Mouse (Mus musculus) embryo, embryonic 10.5 days (tissue): ENCODE measurements at regions not wholly inside any gene's neighbourhood (a gene's known extent, or its start where the extent isn't known, plus 50 kb on each side); places are given as distances from the start of the nearest gene placed in this dataset.

Source experiments
- DNase-seq: peaks from one replicate; pipeline ENCODE4 v3.0.0-alpha.2; 2015; ENCODE audit warnings: low spot score

DNA sequence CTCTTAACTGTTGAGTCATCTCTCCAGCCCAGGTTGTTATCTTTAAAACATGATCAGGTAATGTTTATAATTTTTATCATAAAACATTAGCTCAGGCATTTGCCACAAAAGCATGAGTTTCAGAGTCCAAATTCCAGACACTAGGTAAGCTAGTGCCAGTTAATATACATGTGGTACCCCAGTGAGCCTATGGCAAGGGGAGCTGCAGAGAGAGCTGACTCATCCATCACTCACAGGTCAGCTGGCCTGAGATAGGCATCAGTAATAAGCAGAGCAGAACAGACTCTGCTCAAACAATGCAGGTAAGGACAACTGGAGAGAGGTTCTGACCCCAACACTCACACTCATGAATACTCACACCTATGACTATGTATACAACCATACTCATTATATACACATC, 144.6 kb upstream of the Sgcd start:
- DNase-seq: no peak

GRCm38 (mm10) chr11:48098063-48098462, 109.3 kb upstream of the Sgcd start:
- no peak for DNase-seq

DNA sequence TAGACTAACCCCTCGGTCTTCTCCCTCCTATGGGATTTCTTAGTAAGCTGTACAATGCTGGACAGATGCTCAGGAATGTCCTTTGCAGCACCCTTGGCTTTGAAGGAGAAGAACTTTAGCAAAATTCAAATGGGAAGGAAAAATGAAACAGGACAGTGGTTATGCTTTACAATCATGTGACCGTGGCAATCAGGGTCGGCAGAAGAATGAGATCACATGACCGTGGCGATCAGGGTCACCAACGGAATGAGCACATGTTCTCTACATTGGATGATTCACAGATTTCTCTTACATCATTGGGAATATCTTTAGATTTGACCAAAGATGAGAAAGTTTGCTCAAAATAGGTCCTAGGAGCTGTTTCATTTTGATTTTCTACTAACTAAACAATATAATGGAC, 108.7 kb upstream of the Sgcd start:
- DNase-seq: no peak

DNA sequence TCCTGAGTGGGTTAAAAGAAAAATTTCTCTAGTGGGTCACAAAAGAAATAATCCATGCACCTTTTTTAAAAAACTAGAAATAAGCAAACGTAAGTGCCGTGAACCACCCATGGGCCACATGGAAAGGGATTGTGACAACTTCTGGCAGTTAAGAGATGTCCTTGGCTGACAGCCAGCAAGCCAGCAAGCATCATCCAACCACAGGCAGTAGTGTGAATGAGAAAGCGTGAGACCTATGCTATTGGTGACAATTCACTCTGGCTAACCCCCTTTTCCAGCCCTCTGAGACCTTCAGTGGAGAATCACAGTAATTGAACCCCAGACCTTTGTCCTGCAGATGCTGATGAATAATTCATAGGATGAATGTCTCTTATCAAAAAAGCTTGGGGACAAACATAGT, 78.3 kb upstream of the Sgcd start:
- no peak for DNase-seq

DNA sequence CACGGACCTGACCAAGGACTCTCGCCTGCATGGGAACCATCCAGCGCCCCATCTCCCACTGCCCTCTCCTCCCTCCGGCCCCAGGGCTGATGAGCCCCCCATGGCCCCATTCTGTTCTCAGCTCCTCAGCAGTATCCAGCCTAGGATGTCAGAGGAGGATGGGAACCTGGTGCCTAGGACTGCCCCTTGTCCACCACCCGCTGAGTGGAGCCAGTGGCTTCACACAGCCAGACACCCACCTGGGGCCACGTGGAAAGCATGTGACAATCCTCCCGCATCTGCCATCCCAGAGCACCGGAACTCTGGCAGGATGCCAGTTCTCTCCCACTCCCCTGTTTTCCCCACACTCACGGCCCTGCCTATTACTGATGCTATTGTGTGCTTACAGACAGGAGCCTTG, 75.0 kb upstream of the Sgcd start:
- no peak for DNase-seq

DNA sequence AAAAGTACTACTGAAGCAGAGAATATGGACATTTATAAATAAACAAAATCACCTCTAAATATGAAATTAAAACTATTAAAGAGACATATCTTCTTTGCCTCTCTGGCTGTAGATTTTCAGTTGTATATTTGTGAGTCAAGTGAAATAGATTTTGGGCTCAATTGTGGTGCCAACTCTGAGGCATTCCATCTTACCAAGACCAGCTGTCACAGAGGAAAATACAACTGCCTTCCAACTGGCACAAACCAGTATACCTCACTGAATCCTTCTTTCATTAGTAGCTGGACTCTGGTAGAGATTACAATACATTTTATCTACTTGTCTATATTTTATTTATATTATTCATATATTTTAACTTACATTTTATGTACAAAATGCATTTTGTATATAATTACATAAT, 72.7 kb upstream of the Sgcd start:
- DNase-seq: no peak

DNA sequence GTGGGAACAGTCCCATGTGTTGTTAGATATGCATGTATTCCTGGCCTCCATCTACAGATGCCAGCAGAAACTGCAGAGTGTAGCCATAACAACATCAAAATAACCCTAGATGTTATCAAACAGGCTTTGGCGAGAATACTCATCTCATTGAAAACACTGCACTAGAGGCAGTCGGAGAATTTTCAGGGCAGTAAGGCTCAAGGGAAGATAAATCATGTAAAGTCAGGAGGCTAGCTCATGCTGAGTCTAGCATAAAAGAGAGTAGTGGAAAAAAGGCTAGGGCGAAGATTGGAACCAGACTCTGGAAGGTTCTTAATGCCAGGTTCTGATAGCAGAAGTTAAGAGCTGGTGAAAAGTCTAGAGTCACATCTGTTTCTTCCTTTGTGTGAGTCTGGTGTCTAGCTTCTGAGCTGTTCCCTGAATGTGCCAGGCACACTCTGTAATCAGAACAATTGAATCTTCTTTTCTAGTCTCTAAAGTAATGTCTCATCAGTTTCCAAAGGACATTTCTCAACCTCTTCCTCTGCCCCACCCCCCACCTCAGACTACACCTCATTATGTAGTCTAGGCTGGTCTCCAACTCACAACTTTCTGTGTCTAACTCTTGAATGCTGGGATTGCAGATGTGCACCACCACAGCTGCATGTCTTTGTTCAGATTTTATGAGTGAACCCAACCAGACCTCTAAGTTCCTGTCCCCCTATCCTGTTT, 62.5 kb upstream of the Sgcd start:
- no peak for DNase-seq

- no peak for DNase-seq
These were observed 59.5 kb upstream of the Sgcd start for GRCm38 (mm10) chr11:48048311-48048710.
